Mouse (Mus musculus): ENCODE results near the gene Mcm10. TPM values are rescaled to one million over a fixed set of nuclear protein-coding genes. Genes with fewer than 3 reads are reported as not detected.

Mcm10 gene
- polyA plus RNA-seq, 1 experiment from 2014 or later, result 36.8 TPM

DNA sequence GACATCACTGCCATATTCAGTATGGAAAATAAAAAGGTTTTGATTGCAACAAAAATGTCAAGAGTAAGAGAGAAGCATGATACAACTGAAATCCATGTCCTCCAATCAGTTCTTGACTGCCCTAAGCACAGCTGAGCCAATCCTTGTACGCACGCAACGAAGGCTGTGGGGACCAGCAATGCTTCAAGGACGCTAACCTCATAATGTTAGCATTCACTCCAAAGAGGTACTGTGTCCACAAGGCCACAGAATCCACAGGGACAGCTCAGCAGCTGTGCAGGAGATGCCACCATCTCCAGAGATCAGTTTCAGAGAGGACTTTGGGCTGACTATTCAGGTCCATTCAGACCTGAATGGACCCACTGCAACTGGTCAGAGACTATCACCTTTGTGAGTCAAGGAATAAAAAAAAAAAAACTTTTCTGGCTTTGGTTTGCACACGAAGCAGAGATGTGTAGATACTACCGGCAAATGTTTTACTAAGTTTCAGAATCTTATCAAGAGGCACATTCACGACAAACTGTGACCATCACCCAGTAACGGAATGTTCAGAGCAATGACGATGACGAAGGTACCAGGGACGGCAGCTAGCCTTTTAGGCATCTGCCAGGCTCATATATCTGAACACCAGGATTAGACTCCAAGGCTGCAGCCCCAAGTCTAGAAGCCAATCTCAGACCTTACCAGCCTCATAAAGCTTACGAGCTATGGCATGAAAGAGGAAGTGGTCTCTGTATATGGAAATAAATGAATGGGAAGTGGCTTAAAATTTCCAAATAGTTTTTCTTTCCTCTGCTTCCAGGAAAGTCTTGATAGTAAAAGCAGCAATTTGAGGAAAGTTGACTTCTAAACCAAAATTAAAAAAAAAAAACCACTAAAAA lies 27.9 kb upstream of the Mcm10 start:
- no peaks in the 10 kb centered on the region for H3K9me3 ChIP-seq
- no peak for ATAC-seq

DNA sequence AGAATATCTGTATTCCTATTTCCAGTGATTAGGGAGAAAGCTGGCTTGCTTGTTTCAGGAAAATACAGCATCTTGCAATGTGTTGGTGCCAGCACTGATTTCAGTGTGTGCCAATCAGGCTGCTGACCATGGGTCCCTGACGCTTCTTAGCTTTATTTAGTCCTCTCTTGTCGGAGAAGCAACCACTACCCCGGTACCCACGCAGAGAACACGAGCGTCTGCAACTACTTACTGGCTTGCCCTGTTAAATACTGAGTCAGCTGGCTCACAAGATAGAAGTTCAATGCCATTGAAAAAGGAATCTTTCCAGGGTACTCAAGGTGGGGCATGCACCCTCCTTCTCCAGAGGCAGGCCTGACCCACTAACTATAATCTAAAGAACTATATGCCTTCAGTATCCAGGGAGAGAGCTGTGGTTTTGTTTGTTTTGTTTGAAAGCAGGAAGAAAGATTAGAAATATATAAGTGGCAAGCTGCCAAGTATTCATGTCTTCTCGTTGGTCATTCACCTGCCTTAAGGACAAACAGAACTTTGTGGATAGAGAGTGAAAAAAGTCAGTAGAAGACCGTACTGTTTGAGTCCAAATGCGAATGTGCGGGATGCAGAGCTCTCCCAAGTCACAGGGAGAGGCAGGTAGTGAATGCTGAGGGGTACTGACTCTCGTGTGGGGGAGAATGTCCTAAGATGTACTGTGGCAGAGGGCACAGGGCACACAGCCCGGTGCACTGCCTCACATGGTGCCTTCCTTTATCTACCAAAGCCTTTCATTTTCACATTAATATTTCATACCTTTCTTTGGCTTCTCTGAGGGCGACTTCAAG lies 27.0 kb upstream of the Mcm10 start:
- no peak overlapping the region for H3K4me3 ChIP-seq (replicated peaks)
- H3K4me2 ChIP-seq (replicated peaks), result no peak overlapping the region
- peak; percentile 73 for ATAC-seq
- no peak overlapping the region for H3K9ac ChIP-seq
- 70% methylated on average over 13 of the region's 13 CpGs for WGBS
- no peaks in the 10 kb centered on the region for H3K4me1 ChIP-seq (replicated peaks)
- H3K27me3 ChIP-seq (replicated peaks), result no peaks in the 10 kb centered on the region
- no peaks in the 10 kb centered on the region for H3K9me3 ChIP-seq
- 0 out of 2 replicates have a peak overlapping the region, but pooled peaks have one; percentile 28 for H3K27ac ChIP-seq
- H3K36me3 ChIP-seq, result no peaks in the 10 kb centered on the region

More for the DNA sequence above, 27.9 kb upstream of the Mcm10 start:
- no peak overlapping the region for H3K4me3 ChIP-seq (replicated peaks)
- no peak overlapping the region for H3K9ac ChIP-seq
- no peak overlapping the region for H3K27ac ChIP-seq
- no peak overlapping the region for H3K4me2 ChIP-seq (replicated peaks)
- no peaks in the 10 kb centered on the region for H3K4me1 ChIP-seq (replicated peaks)
- H3K36me3 ChIP-seq, result no peaks in the 10 kb centered on the region
- whole genome bisulfite sequencing, result 76% methylated on average over 12 of the region's 12 CpGs
- no peaks in the 10 kb centered on the region for H3K27me3 ChIP-seq (replicated peaks)

DNA sequence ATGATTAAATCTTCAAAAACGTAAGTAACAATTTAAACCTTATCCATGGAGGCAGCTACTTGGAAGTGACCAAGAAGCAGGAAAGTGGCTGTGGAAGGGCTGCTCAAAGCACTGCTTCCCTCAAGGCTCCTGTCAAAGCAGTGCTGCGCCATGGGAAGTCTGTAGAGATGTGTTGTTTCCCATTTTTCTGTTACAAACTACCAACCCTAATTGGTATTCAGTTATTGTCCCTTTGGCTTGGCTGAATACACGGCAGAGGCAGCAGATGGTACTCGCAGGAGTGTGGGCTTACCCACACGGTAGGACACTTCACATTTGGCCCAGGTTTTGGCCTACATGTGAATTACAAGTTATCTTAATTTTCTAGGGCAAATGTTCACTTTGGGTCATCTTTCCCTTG lies 25.7 kb upstream of the Mcm10 start:
- Histone ChIP-seq H3K4me3 (replicated peaks) (no peak overlapping the region), H3K36me3 (no peaks in the 10 kb centered on the region), H3K27ac (no peak overlapping the region), H3K27me3 (replicated peaks) (no peaks in the 10 kb centered on the region), H3K4me2 (replicated peaks) (no peak overlapping the region), H3K9ac (no peak overlapping the region), H3K4me1 (replicated peaks) (0 out of 2 replicates have a peak, but pooled peaks cover 2% of the 10 kb centered on the region), H3K9me3 (no peaks in the 10 kb centered on the region)
- WGBS, result 90% methylated on average over 5 of the region's 5 CpGs
- no peak for ATAC-seq

DNA sequence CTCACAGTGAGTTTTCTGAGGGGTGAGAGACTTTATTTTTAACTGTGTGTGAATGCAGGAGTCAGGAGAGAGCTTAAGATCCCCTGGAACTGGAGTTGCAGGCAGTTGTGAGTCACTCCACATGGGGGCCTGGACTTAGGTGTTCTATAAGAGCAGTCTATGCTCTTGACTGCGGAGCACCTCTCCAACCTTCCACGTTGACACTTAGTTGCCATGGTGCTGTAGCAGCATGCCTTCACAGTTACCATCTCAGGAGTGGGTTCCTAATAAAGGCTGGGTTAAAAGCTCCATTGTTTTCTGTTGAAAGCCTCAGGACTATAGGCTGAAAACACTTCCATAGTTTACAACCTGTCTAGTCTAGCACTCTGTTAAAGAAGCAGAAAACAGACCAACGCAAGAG lies 24.8 kb upstream of the Mcm10 start:
- ATAC-seq, result no peak
- Histone ChIP-seq H3K4me3 (replicated peaks) (no peak overlapping the region), H3K27ac (no peak overlapping the region), H3K9ac (no peak overlapping the region), H3K9me3 (no peaks in the 10 kb centered on the region), H3K4me1 (replicated peaks) (0 out of 2 replicates have a peak, but pooled peaks cover 5% of the 10 kb centered on the region), H3K36me3 (no peaks in the 10 kb centered on the region), H3K4me2 (replicated peaks) (no peak overlapping the region), H3K27me3 (replicated peaks) (no peaks in the 10 kb centered on the region)
- WGBS, result 77% methylated on average over 3 of the region's 3 CpGs

DNA sequence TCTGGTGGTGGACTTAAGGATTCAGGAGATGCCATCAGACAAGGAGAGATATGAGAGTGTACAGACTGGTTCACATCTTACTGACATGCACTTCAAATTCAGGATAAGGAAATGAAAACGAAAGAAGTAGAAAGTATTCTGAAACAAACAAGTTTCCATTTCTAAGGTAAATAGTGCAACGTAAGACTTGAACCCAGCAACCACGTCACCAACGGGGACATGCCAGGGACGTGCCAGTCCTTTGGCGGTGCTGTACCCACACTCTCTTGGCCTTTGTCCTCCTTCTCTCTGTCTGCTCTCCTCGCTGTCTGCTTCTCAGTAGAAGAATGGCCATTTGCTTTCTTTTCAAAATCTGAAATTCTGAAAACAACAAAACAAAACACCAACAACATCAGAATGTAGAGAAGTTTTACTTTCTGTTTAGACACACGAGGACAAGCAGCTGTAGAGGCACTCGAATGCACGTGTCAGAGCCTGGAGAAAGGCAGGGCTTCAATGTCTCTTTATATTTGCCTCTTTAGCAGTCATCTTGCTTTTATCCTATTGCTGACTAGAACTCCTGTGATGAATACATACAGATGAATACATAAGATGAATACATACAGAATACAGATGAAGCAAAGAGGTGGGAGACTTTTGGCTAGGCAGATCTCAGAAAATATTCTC lies 24.0 kb upstream of the Mcm10 start:
- Histone ChIP-seq H3K9me3 (no peaks in the 10 kb centered on the region), H3K36me3 (no peaks in the 10 kb centered on the region), H3K4me3 (replicated peaks) (no peak overlapping the region), H3K27me3 (replicated peaks) (no peaks in the 10 kb centered on the region), H3K9ac (no peak overlapping the region), H3K4me1 (replicated peaks) (0 out of 2 replicates have a peak, but pooled peaks cover 5% of the 10 kb centered on the region), H3K27ac (no peak overlapping the region), H3K4me2 (replicated peaks) (no peak overlapping the region)
- no peak for ATAC-seq
- 86% methylated on average over 10 of the region's 10 CpGs for WGBS

DNA sequence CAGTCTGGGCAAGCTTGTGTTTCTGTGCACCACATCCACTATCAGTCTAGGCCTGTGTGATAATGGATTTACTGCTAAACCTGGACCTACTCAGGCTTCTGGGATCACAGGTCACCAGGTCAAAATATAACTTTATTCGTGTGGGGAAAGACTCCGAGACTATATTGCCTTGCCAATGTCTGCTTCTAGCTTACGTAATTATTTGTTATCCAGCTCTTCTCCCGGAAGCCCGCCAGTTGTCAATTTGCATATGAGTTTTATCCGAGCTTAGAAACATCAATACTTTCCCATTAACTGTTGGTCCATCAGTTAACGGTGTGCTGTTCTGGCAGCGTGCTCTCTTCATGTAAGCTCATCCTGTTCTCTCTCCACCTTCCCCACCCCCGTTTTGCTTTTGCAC lies 22.6 kb upstream of the Mcm10 start:
- no peak overlapping the region for H3K4me3 ChIP-seq (replicated peaks)
- H3K9ac ChIP-seq, result no peak overlapping the region
- no peaks in the 10 kb centered on the region for H3K36me3 ChIP-seq
- 0 out of 2 replicates have a peak, but pooled peaks cover 5% of the 10 kb centered on the region for H3K4me1 ChIP-seq (replicated peaks)
- ATAC-seq, result no peak
- 76% methylated on average over 9 of the region's 9 CpGs for WGBS
- H3K9me3 ChIP-seq, result no peaks in the 10 kb centered on the region
- H3K4me2 ChIP-seq (replicated peaks), result no peak overlapping the region
- H3K27me3 ChIP-seq (replicated peaks), result no peaks in the 10 kb centered on the region
- no peak overlapping the region for H3K27ac ChIP-seq

DNA sequence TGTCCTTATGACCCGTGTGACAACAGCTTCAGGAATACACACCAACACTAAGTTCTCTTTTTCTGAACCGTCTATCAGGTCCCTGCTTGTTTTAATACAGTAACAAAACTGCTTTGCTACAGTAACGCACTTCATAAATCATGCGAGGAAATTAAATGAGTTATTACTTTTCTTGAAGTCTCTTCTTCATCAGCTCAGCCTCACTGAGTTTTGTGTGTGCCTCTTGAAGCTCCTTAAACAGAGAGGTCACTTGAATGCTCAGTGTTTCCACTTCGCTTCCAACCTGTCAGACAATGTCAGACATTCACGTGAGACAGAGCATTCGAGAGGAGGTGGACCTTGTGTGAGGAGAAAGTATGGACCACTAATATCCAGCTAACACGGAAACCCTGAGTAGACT lies 22.2 kb upstream of the Mcm10 start:
- H3K4me3 ChIP-seq (replicated peaks), result no peak overlapping the region
- 0 out of 2 replicates have a peak, but pooled peaks cover 5% of the 10 kb centered on the region for H3K4me1 ChIP-seq (replicated peaks)
- no peak overlapping the region for H3K27ac ChIP-seq
- no peak overlapping the region for H3K4me2 ChIP-seq (replicated peaks)
- H3K36me3 ChIP-seq, result no peaks in the 10 kb centered on the region
- no peaks in the 10 kb centered on the region for H3K9me3 ChIP-seq
- 80% methylated on average over 8 of the region's 8 CpGs for WGBS
- H3K9ac ChIP-seq, result no peak overlapping the region
- ATAC-seq, result no peak
- H3K27me3 ChIP-seq (replicated peaks), result no peaks in the 10 kb centered on the region

DNA sequence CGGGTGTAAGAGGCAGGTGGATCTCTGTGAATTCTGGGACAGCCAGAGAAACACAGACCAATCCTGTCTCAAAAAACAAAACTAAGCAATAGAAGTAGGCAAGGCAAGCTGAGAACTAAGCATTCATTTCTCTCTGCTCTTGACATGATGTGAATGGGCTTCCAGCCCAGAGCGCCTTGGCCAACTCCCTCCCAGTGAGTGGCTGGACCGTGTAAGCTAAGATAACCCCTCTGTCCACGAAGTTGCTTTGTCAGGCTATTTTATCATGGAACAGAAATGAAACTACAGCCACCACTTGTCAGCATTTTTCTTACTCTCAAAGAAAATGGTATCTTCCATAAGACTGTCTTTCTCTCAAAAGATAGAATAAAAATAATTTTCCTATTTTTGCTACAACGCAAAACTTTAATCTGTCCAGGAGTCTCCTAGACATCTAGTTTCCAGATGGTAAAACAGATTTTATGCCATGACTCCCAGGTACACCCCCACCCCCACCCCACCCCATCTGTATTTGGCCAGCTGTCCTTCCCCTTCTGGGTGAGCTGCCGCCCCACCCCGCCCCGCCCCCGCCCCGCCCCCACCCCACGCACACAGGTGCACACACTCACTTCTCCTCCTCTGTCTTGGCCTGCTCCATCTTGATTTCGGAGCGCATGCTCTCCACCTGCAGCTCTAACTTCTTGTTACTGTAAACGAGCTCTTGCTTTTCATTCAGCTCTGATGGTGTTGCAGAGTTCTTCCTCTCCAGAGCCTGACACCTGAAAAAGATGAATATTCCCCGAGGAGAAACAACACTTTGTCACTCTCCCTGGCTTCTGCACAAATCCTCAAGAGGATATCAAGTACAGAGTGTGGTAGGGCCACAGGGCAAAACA lies 21.2 kb upstream of the Mcm10 start:
- H3K27ac ChIP-seq, result no peak overlapping the region
- no peak overlapping the region for H3K4me2 ChIP-seq (replicated peaks)
- H3K36me3 ChIP-seq, result no peaks in the 10 kb centered on the region
- H3K9ac ChIP-seq, result no peak overlapping the region
- ATAC-seq, result 0 out of 2 replicates have a peak, but pooled peaks have one; percentile 26
- 72% methylated on average over 11 of the region's 15 CpGs for WGBS
- no peak overlapping the region for H3K4me3 ChIP-seq (replicated peaks)
- H3K4me1 ChIP-seq (replicated peaks), result 0 out of 2 replicates have a peak, but pooled peaks cover 5% of the 10 kb centered on the region
- H3K9me3 ChIP-seq, result no peaks in the 10 kb centered on the region
- H3K27me3 ChIP-seq (replicated peaks), result no peaks in the 10 kb centered on the region

DNA sequence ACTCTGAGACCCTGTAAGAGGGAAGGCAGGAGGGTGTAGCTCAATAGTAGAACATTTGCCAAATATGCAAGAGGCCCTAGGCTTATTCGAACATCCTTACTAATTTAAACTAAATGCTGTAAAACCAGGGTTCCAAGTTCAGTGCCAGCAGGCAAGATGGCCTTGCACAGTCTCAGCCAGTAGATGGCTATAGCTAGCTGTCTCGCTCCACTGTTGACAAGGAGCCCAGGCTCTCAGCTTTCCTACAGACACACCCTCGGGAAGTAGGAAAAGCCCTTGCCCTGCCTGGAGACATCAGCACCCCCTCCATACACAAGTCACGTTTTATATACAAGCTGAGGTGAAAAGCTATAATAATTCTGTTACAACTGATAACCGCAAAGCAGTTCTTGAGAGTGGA lies 20.1 kb upstream of the Mcm10 start:
- no peaks in the 10 kb centered on the region for H3K36me3 ChIP-seq
- H3K27me3 ChIP-seq (replicated peaks), result no peaks in the 10 kb centered on the region
- 56% methylated on average over 5 of the region's 5 CpGs for WGBS
- peak; percentile 83 for ATAC-seq
- 0 out of 2 replicates have a peak, but pooled peaks cover 5% of the 10 kb centered on the region for H3K4me1 ChIP-seq (replicated peaks)
- H3K4me3 ChIP-seq (replicated peaks), result no peak overlapping the region
- no peaks in the 10 kb centered on the region for H3K9me3 ChIP-seq
- no peak overlapping the region for H3K27ac ChIP-seq
- H3K9ac ChIP-seq, result no peak overlapping the region
- no peak overlapping the region for H3K4me2 ChIP-seq (replicated peaks)

DNA sequence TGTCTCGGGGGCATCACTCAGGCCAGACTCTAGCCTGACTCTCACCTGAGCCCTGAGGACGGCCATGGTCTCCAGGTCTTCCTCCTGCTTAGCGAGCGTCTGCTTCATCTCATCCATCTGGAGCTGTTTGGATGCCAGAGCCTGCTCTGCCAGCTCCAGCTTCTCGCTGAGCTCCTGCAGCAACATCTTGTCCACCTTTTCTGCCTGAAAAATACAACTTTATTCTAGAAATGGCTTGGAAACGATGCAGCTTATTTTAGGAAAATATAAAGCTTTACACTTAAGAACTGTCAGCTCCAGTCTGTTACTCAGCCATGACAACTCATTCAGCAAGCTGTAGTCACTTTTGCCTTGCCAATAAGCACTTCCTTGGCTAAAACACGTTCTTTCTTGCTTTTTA lies 18.6 kb upstream of the Mcm10 start:
- Histone ChIP-seq H3K4me3 (replicated peaks) (no peak overlapping the region), H3K9me3 (no peaks in the 10 kb centered on the region), H3K27me3 (replicated peaks) (no peaks in the 10 kb centered on the region), H3K9ac (no peak overlapping the region), H3K4me1 (replicated peaks) (0 out of 2 replicates have a peak, but pooled peaks cover 5% of the 10 kb centered on the region), H3K27ac (no peak overlapping the region), H3K36me3 (no peaks in the 10 kb centered on the region), H3K4me2 (replicated peaks) (no peak overlapping the region)
- no peak for ATAC-seq
- WGBS, result 83% methylated on average over 7 of the region's 7 CpGs

DNA sequence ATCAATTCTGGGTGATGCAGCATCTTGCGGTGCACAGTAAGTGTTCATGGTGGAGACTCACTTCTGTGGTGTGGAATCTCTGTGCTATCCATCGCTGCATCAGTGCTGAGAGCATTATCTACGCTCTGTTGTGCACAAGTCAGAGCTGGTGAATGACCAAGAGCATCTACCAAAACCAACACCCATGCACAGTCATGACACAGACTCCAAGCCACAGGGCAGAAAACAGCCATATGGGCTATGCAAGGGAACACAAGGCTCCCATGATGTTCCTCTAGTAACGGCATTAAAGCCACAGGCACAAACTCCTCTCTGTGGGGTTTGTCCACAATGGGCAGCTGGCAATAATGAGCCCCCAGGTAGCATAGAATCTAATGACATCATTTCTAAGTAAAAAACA lies 17.2 kb upstream of the Mcm10 start:
- ATAC-seq, result no peak
- H3K4me1 ChIP-seq (replicated peaks), result 0 out of 2 replicates have a peak, but pooled peaks cover 5% of the 10 kb centered on the region
- H3K9me3 ChIP-seq, result no peaks in the 10 kb centered on the region
- no peak overlapping the region for H3K9ac ChIP-seq
- no peaks in the 10 kb centered on the region for H3K36me3 ChIP-seq
- H3K27me3 ChIP-seq (replicated peaks), result no peaks in the 10 kb centered on the region
- H3K27ac ChIP-seq, result no peak overlapping the region
- H3K4me3 ChIP-seq (replicated peaks), result no peak overlapping the region
- no peak overlapping the region for H3K4me2 ChIP-seq (replicated peaks)
- WGBS, result 93% methylated on average over 4 of the region's 4 CpGs

Data from intestine, embryonic 15.5 days (tissue).